Mouse (Mus musculus): ENCODE measurements around the gene Gpr174.
"Not testable (repeated sequence)": the region's sequence is repeated elsewhere in the genome, so short reads cannot be mapped to it uniquely, and the experiment has no call there.

Gene Gpr174

DNA sequence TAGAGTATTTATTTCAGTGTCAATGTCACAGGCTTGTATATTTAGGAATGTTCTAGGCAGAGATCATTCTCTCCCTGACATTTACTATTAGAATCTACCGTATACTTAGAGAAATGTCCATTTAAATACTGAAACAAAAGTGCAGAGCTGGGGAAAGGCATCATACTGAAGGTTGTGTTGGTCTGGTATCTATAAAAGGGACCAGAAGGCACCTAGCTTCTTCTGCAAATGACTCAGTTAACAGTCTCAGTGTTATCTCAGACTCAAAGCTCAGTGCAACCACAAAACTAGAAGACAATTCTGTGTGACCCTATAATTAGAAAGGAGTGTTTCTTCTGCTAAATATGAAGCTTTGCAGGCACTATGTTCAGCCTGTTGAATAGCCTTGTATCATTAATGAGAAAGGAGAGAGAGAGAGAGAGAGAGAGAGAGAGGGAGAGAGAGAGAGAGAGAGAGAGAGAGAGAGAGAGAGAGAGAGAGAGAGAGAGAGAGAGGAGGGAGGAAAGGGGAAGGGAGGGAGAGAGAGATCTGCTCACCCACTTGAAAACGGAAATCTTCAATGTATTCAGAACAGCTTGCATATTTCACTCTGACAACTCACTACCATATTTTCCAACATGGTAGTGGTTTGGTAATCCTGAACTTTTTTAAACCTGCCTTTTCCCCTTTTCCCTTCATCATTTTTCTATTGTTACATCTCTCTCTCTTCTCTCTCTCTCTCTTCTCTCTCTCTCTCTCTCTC, at the start of gene Gpr174:
Gene Gpr174, plus strand, starts transcription at position 393 of the 742 bp plus-strand sequence.
- no peak for DNase-seq (ENCODE audit: low spot score in 2 of 2)

DNA sequence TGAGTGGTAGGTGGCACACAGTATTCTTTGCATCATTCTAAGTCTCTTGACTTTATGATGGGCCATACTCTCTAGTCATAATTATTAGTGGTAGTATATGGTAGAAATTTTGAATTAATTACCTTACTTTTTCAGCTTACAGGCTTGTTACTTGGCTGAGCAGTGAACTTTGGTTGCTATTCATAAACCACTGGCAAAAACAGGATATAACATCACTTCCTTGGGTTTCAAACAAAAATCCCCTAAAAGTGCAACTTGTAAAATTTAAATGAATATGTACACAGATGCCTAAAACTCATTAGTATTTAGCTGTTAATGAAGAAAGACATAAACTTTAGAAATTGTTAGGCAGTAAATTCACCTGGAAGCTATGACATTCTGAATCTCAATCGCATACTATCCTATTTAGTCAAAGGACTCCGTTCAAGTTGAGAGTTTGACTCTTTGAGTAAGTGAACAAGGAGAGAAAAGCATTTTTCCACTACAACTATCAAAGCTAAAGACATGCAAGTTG, 38.0 kb upstream of the Gpr174 start:
- DNase-seq (ENCODE audit: low spot score in 2 of 2), result no peak

DNA sequence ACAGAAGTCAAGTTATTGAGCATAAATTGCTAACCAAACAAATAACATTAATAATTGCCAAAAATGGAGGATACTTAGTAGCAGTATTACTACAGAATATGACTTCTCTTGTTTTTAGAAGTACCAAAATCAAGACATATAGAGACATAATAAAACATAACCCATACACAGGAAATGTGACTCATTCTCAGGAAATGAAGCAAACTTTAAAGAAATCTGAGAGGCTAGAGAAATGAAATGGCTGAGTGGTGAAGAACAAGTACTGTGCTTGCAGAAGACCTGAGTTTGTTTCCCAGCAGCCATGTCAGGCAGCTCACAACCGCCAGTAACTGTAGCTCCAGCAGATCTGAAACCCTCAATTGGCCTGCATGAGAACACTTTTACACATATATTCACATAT, 30.8 kb upstream of the Gpr174 start:
- no peak for DNase-seq (ENCODE audit: low spot score in 2 of 2)

DNA sequence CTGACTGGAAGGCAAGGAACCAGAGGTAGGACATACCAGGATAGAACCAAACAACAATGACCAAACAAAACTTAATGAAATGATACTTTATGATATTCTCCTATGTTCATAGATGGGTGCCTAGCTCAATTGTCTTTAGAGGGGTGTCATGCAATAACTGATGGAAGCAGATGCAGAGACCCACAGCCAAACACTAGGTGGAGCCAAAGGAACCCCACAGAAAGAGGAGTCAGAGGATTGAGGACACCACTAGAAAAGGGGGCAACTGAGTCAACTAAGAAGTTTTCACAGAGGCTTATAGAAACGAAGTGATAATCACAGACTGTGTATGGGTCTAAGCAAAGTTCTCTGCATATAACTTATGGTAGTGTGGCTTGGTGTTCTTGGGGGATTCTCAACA, 24.5 kb upstream of the Gpr174 start:
- DNase-seq (ENCODE audit: low spot score in 2 of 2), result no peak

DNA sequence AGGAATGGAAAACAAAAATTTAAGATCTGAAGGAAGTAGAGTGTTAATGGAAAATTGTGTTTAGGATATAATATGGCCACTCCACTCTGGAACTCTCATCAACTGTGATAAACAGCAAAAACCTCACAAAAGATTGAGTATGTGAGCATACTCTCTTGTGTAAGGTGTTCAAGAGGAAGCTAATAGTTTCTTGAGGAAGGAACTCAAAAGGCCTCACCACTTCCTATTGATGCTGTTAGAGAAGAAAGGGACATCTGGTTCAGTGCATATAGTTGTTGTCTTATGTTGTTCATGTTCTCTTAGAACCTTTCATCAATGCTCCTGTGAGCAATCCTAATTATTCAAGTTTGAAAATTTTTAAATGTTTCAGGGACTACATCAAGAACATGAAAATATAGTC, 21.0 kb upstream of the Gpr174 start:
- no peak for DNase-seq (ENCODE audit: low spot score in 2 of 2)

DNA sequence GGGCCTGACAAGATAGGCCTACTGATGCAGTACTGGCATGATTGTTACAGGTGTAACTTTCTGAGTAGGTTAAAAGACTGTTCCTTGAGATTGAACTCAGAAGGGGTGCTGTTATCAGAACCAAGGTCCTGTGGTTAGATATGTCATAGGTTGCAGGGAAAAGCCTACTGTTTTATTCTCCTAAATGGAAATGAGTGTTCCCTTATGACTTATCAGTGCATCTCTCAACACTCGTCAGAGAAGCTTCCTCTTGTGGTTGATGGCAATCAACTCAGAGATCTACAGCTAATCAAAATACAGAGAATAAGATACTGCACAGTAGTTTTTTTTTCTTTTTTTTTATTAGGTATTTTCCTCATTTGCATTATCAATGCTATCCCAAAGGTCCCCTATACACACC, 19.2 kb upstream of the Gpr174 start:
- DNase-seq (ENCODE audit: low spot score in 2 of 2), result no peak

DNA sequence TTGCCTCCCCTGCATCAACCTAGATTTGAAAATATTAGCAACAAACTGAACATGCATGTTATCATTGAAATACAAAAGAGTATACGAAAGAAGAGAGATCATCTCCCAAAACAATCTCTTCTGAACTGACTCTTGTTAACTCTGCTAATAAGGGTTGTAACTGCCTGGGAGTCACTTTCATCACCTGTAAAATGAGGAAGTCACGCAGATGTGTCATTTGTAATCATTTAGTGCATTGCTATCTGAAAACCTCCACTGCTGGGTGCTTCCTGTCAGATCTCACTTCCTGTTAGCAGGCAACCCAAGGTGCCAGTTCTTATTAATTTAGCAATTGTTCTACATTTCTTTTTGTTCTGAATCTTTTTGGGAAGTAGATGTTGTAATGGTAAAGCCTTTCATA, 5.3 kb upstream of the Gpr174 start:
- DNase-seq (ENCODE audit: low spot score in 2 of 2), result no peak

DNA sequence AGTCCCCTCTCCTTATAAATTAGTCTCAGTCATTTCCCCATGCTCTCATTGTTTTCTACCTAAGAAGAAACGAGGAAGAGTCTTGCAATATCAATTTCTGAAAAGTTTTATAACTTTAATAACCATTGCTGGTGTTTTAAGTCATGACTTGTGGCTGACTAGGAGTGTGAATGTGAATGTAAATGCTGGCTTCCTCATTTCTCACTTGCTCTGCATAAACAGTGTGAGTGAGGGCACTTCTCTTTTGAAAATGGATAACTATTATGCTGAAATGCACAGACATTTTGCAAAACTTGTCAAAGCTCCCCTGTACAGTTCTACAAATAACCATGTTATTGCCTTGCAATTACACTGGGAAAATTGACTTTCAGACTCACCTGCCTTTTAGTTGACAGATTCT, 8.9 kb downstream of the Gpr174 start:
- no peak for DNase-seq (ENCODE audit: low spot score in 2 of 2)

DNA sequence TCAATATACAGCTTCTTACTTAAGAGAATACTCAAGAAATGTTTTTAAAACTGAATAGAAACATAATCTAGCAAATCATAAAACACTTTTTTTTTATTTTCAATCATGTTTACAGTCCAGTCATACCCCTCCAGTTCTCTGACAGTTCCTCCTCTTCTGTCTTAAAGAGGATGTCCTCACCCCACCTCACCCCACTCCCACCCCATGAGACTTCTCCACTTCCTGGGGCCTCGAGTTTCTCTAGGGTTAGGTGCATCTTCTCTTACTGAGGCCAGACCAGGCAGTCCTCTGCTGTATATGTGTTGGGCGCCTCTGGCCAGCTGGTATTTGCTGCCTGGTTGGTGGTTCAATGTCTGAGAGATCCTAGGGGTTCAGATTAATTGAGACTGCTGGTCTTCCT, 21.9 kb downstream of the Gpr174 start:
- DNase-seq (ENCODE audit: low spot score in 2 of 2), result no peak

DNA sequence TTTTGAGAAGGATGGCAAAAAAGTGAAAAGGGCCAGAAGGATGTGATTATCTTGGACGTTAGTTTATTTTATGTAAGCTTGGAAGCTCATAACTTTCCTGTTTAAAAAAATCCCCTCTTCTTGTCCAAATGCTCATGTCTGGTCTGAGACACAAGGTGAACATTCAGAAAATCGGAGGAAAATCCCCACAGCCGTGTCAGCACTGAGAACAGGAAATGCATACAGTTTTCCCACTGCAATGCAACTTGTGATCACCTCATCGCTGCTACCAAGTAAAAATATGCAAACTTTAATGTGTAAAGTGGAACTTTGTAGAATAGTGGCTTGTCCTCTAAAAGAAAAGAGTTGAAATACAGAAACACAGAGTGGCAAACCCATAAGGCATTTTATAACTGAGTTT, 28.5 kb downstream of the Gpr174 start:
- DNase-seq (ENCODE audit: low spot score in 2 of 2), result no peak

DNA sequence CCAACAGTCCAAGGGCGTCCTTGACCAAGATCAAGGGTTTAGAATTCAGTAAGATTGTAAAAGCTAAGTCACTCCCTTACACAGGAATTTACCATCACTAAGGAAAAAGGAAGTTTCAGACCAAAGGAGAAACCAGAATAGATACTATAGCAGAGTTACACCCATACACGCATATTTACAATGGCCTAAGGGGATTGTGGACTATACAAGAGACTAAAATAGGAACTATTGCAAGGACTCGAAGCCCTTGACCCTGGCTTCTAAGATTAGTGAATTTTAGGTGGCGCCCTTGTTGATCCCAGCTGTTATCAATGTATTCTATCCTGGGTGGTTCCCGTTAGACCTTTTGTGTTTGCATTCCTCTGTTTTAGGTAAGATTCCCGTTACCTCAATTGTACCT, 42.2 kb downstream of the Gpr174 start:
- not testable (repeated sequence) for DNase-seq (ENCODE audit: low spot score in 2 of 2)

DNA sequence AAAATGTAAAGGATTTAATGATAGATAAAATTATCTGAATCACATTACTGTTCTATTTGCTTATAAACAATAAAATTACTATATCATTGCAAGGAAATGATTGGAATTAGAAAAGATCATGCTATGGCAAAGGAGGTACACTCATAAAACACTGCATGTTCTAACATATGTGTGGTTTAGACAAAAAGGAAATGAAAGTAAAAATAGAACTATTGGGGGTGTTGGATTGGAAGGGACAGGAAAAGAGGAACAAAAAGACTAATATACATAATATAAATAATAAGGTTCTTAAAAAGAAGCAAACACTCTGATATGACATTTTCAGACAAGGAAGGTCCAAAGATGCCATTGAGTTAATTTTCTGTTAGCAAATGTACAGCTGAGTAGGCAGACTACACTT, 43.1 kb downstream of the Gpr174 start:
- no peak for DNase-seq (ENCODE audit: low spot score in 2 of 2)

DNA sequence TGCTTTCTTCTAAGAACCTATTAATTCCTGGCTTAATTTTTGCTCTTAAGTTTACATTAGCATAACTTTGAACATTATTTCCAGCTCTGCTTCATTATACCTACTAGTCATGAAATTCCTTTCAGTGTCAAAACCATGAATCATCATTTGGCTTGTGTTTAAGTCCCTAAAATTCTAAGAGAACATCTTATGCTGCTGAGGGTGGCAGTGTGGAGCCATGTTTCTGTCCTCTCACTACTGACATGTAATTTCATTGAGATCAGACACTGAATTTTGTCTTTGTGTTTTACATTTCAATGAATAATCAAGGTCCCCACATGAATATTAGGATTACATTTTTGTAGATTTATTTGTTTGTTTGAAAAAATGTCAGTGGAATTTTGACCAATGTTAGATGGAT, 50.8 kb downstream of the Gpr174 start:
- DNase-seq (ENCODE audit: low spot score in 2 of 2), result peak in 1 of 2 experiments; percentile 15

DNA sequence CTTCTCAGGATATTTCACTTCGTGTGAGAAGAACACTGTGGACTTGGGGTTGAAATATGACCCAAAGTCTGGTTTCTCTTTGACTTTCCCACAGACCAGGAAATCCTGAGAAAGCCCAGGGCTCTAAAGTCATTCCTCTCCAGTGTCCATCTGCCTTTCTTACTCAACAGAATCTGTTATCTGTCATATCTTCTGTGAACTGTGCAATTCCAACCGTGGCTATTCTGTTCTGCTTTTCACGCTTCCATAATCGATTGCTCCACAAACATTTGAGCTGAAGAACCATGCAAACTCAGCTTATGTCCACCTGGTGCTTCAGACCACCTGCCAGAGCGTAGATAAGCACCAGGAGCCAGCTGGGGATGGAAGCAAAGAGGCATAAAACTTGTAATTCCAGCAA, 56.9 kb downstream of the Gpr174 start:
- no peak for DNase-seq (ENCODE audit: low spot score in 2 of 2)

DNA sequence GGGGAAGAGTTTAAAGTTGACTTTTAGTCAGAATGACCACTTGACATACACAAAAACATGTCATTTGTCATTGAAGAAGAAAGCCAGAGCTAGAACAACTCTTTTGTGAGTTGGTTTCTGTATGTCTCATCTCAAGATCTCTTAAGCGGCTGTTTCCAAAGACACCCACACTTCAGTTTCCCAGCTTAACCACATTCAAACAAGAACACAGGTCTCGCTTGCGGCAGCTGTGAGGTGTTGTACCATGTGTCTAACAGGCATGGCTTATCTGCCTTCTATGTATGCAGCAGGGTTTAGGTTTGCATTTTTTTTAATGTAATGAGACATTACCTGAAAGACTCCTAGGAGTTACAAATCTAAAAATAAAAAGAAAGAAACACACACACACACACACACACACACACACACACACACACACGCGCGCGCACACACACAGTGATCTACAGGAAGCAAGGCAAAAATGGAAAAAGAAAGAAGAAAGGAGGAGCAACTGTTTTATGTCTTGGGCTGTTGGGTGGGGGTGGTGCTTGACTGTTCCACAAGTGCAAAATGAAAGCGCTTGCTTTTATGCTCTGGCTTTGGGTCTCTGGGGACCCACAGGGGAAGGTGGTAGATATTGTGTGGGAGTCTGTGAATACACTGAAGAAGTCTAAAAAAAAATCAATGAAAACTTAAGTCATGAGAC, 70.2 kb downstream of the Gpr174 start:
- no peak for DNase-seq (ENCODE audit: low spot score in 2 of 2)

DNA sequence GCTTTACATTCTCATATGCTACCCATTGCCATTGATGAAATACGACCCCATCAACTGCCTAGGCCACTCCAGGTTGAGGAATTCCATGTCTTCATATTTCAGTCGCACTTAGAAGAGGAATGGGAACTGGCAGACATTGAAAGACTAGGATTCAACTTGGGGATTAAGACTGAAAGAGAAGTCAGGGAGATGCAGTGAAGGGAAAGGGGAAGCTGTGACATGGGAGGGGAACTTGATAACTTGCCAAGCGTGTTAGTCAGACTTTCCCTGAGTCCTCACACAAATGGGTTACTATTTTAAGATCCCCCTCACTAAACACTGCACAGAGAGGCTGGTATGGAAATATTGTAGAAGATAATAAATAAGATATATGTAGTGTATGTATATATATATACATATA, 74.2 kb downstream of the Gpr174 start:
- DNase-seq (ENCODE audit: low spot score in 2 of 2), result no peak

DNA sequence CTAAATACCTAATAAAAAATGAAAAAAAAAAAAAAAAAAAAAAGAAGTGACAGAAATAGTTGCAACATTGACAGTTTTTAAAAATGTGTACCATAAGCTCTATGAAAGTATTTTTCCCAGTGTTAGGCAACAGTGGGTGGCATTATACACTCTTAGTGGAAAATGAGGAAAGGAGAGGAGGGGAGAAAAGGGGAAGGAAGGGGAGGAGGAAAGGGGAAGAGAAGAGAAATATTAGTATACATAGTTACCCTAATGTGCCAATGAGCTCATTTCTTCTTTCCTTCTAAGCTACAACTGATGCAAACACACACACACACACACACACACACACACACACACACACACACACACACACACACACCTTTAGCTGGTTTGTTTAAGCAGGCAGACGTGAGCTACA, 80.9 kb downstream of the Gpr174 start:
- no peak for DNase-seq (ENCODE audit: low spot score in 2 of 2)

DNA sequence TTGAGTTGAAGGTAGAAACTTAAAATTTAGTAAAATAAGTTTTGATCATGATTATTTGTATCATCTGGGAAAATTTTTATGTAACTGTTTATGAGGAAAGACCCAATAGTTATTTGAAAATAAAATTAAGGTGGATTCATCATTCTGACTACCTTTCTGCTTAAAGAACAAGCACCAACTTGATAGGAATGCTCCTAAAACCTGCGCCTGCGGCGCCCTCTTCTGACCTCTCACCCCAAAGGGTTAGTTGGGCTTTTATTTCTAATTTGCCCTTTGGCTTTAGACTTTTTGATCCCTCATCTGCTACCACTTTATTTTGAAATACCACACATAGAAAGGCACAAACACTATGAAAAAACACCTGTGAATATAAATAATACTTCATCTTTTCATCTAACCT, 86.3 kb downstream of the Gpr174 start:
- no peak for DNase-seq (ENCODE audit: low spot score in 2 of 2)
